Mouse (Mus musculus): ENCODE results near the gene Pmm1. TPM values are rescaled to one million over a fixed set of nuclear protein-coding genes. Genes with fewer than 3 reads are reported as not detected.
A peak's percentile ranks its signal among the peaks of the same experiment; 100 is the strongest.
"Not testable (repeated sequence)": the region's sequence is repeated elsewhere in the genome, so short reads cannot be mapped to it uniquely, and the experiment has no call there.

Gene Pmm1
- polyA plus RNA-seq (2016; fragmentation: Nextera tagmentation; extraction: Ambion mirVana): 17.7 and 19.6 TPM in 2 replicates

DNA sequence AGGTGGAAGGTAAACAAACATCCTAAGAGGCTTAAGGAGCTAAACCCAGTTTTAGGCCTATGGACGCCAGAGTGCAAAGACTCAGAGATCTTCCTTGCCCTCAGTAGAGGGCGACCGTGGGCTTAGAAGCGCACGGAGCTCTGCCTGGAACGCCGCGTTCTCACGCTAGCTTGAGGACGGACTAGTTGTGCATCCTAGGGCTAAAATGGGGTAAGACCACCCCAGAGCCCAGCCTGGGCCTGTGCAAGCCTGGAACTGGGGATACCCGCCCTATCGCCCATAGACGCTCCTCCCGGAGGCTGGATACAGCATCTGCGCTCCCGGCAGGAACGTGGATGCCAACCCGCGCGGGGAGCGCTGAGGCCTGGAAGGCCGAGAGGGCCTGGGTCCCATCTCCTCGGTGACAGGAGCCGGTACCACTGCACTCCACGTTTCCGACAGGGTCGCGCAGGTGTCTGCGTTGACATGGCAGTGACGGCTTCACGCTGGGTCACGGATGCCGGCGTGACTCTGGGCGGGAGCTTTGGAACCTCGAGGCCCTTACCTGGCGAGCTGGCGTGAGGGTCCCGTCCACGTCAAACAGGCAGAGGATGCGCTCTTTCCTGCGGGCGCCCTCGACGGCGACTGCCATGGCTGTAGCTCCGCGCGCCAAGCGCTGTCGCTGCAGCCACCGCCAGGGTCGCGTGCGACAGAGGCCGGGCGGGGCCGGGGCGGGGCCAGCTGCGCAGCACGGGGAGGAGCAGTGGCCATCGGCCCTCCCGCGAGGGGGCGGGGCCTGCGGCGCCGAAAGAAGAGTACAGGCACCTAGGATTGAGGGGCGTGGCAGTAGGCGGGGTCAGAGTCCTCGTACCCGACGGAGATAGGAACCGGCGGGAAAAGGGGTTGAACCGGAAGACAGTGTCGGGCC is at the start of gene Pmm1:
TSS of gene Pmm1 (minus strand) at position 760 of the 907 bp plus-strand sequence.
- Histone ChIP-seq H3K9ac (peak within 1 kb of the TSS; percentile 70), H3K4me1 (replicated peaks) (no peaks in the 10 kb centered on the region), H3K4me3 (peak within 1 kb of the TSS; percentile 56), H3K36me3 (no peaks in the 10 kb centered on the region), H3K4me2 (peak within 1 kb of the TSS; percentile 92), H3K27ac (ENCODE audit: poor library complexity, severe bottlenecking) (peak within 1 kb of the TSS; percentile 31), H3K9me3 (replicated peaks) (no peaks in the 10 kb centered on the region), H3K27me3 (replicated peaks) (no peaks in the 10 kb centered on the region)
- ATAC-seq (ENCODE audit: insufficient number of reproducible peaks, low FRiP score): peak; percentile 99
- under 1% methylated on average over 76 of the region's 77 CpGs for WGBS

DNA sequence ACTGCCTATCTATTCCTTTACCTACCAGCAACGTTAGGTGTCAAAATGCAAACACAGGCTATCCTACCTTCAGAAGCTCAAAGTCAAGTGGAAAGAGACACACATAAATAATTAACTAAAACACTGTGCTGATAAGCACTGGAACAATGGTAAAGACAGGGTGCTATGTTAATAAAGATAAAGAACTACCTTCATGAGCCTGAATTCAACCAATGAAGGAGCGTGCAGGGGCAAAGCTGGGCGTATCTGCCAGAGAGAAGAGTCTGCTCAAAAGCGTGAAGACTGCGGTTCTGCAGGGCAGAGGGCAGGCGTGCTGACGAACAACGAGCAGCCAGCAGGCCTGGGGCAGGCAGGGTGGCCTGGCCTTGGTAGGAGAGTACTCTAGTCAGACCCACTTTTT is 43.5 kb upstream of the Pmm1 start:
- peaks cover 34% of the 10 kb centered on the region for H3K36me3 ChIP-seq
- 91% methylated on average over 8 of the region's 8 CpGs for WGBS
- no peak overlapping the region for H3K4me2 ChIP-seq
- no peak for ATAC-seq (ENCODE audit: insufficient number of reproducible peaks, low FRiP score)
- H3K4me1 ChIP-seq (replicated peaks): no peaks in the 10 kb centered on the region
- no peak overlapping the region for H3K9ac ChIP-seq
- no peak overlapping the region for H3K27ac ChIP-seq (ENCODE audit: poor library complexity, severe bottlenecking)
- H3K4me3 ChIP-seq: no peak overlapping the region
- no peaks in the 10 kb centered on the region for H3K27me3 ChIP-seq (replicated peaks)
- no peaks in the 10 kb centered on the region for H3K9me3 ChIP-seq (replicated peaks)

DNA sequence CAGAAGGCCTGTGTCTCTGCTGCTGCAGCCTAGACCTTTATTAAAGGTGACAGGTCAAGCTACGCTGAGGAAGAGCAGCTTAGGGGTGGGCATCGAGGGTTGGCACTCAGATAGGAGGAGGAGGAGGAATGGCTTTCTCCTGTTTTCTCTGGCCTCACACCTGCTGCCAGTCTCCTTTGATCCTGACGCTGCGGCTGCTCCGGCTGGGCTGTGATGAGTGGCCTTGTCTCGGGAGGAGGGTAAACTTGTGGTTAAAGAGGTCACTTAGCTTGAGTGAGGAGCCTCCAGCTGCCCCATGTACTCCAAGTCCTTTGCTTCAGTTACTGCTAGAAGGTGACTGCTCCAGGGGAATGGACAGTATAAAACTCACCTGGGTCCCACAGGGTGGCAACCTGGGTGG is 33.3 kb upstream of the Pmm1 start:
- 73% methylated on average over 6 of the region's 6 CpGs for WGBS
- Histone ChIP-seq H3K27me3 (replicated peaks) (no peaks in the 10 kb centered on the region), H3K9ac (no peak overlapping the region), H3K4me2 (no peak overlapping the region), H3K9me3 (replicated peaks) (no peaks in the 10 kb centered on the region), H3K27ac (ENCODE audit: poor library complexity, severe bottlenecking) (no peak overlapping the region), H3K4me3 (no peak overlapping the region), H3K4me1 (replicated peaks) (peaks cover 12% of the 10 kb centered on the region), H3K36me3 (peaks cover 46% of the 10 kb centered on the region)
- ATAC-seq (ENCODE audit: insufficient number of reproducible peaks, low FRiP score): no peak

DNA sequence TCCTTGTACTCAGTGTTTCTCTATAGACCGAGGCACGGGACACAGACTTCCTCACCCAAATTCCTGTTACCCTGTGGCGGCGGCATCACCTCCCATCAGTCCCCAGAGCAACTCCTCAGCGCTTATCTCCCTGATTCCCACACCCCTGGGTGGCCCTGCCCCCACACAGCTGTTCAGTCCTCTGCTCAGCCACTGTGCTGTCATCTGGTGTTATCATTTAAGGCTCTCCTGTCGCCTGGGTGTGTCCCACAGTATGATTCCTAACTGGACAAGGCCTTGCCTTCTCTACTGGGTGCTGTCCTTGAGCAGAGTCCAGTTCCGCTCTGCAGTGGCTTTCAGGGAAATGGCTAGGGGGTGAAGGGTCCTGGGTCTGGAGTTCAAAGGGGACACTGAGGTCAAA is 29.8 kb upstream of the Pmm1 start:
- 25% methylated on average over 7 of the region's 7 CpGs for WGBS
- no peak overlapping the region for H3K4me3 ChIP-seq
- H3K9me3 ChIP-seq (replicated peaks): no peaks in the 10 kb centered on the region
- H3K4me2 ChIP-seq: 0 out of 2 replicates have a peak overlapping the region, but pooled peaks have one; percentile 9
- H3K4me1 ChIP-seq (replicated peaks): peaks cover 12% of the 10 kb centered on the region
- peak; percentile 79 for ATAC-seq (ENCODE audit: insufficient number of reproducible peaks, low FRiP score)
- no peak overlapping the region for H3K27ac ChIP-seq (ENCODE audit: poor library complexity, severe bottlenecking)
- no peaks in the 10 kb centered on the region for H3K27me3 ChIP-seq (replicated peaks)
- H3K9ac ChIP-seq: 0 out of 2 replicates have a peak overlapping the region, but pooled peaks have one; percentile 18
- H3K36me3 ChIP-seq: peaks cover 17% of the 10 kb centered on the region

DNA sequence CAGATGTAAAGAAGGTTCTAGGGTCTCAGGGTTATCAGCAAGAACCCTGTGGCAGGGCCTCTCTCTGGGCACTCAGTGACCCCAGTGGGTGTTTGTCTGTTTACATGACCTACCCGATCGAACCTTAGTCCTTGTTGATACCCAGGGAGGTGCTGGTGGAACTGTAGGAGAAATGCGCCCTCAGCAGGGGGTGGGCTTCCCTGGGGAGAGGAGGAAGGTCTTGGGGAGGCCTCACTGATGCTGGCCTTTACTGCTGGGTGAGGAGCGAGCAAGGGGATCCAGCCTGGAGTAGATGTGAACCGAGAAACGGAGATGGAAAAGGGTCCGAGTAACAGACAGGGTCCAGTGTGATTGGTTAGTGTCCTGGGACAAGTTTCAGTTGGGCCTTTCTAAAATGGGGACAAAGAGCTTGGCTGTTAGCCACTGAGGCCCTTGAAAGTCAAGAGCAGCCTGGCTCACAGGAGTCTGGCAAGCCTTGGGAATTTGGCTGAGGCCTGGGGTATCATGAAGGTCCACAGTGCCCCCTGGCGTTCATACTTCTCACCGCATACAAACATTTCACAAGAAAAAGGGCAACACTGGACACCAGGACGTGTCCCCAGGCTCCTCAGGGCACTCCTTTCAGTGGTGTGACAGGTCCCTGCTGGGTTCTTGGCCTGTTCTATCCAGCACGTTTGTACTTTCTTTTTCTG is 28.8 kb upstream of the Pmm1 start:
- Histone ChIP-seq H3K27ac (ENCODE audit: poor library complexity, severe bottlenecking) (no peak overlapping the region), H3K9ac (no peak overlapping the region), H3K4me3 (no peak overlapping the region), H3K4me1 (replicated peaks) (peaks cover 12% of the 10 kb centered on the region), H3K36me3 (peaks cover 8% of the 10 kb centered on the region), H3K27me3 (replicated peaks) (no peaks in the 10 kb centered on the region), H3K9me3 (replicated peaks) (no peaks in the 10 kb centered on the region), H3K4me2 (no peak overlapping the region)
- 39% methylated on average over 11 of the region's 11 CpGs for WGBS
- ATAC-seq (ENCODE audit: insufficient number of reproducible peaks, low FRiP score): peak; percentile 54

DNA sequence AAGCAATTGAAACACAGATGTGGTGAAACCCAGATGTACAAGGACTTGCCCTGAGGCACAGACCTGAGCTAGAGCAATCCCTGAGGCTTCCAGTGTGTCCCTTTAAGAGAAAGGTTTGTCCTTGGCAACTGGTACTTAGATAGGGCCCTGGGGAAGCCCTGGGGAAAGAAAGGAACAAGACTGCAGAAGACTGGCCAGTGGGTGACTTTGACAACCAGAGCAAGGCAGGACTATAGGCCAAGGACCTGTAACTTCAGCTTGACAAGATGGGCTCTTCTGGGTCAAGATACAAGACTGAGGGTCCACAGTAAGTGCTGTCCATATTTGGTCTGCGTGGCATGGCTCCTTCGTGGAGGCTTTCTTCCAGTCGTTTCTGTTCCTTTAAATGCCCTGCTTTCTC is 26.9 kb upstream of the Pmm1 start, which contains the start of gene Xrcc6:
TSS of gene Xrcc6 (plus strand) at position 190 of the 400 bp plus-strand sequence.
- ATAC-seq (ENCODE audit: insufficient number of reproducible peaks, low FRiP score): no peak
- H3K4me1 ChIP-seq (replicated peaks): peaks cover 12% of the 10 kb centered on the region
- H3K27ac ChIP-seq (ENCODE audit: poor library complexity, severe bottlenecking): no peak within 1 kb of the TSS
- H3K9me3 ChIP-seq (replicated peaks): no peaks in the 10 kb centered on the region
- WGBS: 67% methylated on average over 3 of the region's 3 CpGs
- H3K27me3 ChIP-seq (replicated peaks): no peaks in the 10 kb centered on the region
- no peaks in the 10 kb centered on the region for H3K36me3 ChIP-seq
- no peak within 1 kb of the TSS for H3K4me3 ChIP-seq
- H3K9ac ChIP-seq: no peak within 1 kb of the TSS
- H3K4me2 ChIP-seq: no peak within 1 kb of the TSS

DNA sequence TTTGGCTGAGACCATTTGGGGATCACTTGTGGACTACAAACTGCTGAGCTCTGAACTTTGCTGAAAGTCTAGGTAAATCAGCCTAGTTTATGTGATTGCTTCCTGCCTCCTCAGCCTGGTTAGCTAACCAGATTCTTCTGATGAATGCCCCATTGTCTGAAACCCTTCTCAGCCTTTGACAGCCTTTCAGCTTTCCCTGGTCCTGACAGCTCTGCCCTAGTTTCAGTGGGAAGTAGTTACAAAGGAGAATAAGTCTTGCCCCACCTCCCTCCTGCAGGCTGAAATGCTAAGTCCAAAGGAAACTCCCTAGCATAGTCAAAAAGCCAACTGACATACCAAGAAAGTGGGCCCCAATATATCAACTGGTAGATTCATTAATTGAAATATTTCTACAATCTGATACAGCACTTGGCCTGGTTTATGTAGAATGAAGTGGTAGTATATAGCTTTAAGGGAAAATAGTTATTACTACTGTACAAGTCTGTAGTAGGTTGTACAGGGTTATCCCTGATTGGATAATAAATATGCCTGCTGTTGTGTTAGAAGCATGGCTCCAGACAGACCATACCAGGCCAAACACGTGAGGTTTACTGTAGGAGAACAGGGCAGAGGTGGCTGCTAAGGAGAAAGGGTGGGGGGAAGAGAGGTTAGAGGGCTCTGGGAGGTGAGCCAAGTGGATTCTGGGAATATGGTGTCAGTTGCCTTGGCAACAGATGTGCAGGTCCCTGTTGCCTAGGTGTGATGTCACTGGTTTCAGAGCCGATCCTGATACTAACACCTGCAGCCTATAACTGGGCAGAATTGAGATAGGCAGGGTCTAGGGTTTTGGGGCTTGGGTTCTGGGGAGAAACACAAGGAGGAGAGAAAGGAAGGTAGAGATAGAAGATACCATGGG is 24.8 kb upstream of the Pmm1 start:
- Histone ChIP-seq H3K4me2 (no peak overlapping the region), H3K4me1 (replicated peaks) (peaks cover 9% of the 10 kb centered on the region), H3K9ac (no peak overlapping the region), H3K9me3 (replicated peaks) (no peaks in the 10 kb centered on the region), H3K27ac (ENCODE audit: poor library complexity, severe bottlenecking) (no peak overlapping the region), H3K36me3 (no peaks in the 10 kb centered on the region), H3K27me3 (replicated peaks) (no peaks in the 10 kb centered on the region), H3K4me3 (no peak overlapping the region)
- ATAC-seq (ENCODE audit: insufficient number of reproducible peaks, low FRiP score): no peak
- WGBS: 70% methylated on average over 2 of the region's 2 CpGs

DNA sequence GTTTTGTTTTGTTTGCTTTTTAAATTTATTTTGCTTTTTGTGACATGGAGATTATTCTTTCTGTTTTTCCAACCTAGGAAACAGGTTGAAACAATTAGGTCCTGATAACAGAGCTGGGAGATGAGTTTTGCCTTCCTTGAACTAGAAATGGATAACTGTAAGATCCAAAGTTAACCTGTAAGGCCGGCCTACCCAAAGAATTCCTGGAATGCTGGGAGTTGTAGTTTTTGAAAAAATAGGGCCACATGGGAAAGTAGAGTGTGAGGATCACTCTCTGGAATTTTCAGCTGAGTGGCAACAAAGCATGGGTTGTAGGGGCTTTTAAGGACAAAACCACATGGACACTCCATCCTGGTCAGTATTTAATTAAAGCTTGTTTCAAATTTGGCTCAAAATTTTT is 21.4 kb upstream of the Pmm1 start:
- 36% methylated on average over 1 of the region's 1 CpGs for WGBS
- no peak overlapping the region for H3K4me3 ChIP-seq
- no peaks in the 10 kb centered on the region for H3K9me3 ChIP-seq (replicated peaks)
- H3K27ac ChIP-seq (ENCODE audit: poor library complexity, severe bottlenecking): no peak overlapping the region
- no peaks in the 10 kb centered on the region for H3K4me1 ChIP-seq (replicated peaks)
- no peaks in the 10 kb centered on the region for H3K27me3 ChIP-seq (replicated peaks)
- ATAC-seq (ENCODE audit: insufficient number of reproducible peaks, low FRiP score): no peak
- no peak overlapping the region for H3K9ac ChIP-seq
- H3K36me3 ChIP-seq: no peaks in the 10 kb centered on the region
- no peak overlapping the region for H3K4me2 ChIP-seq

DNA sequence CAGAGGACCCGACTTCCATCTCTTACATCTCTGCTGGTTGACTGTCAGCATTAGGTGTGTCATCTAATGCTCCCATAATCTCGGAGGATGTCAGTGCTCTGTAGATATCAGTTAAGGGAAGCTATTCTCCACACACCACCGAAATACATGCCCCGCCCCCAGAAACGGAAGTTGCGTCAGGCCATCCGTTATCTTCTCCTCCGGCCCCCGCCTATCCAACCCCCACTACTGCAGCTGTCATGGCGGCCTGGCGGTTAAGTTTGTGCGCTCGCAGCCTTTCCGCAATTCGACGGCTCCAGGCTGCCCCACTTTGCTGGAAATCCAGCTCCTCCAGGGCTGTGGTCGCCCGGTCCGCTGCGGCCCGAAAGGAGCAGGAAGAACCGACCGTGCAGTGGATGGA is 19.6 kb upstream of the Pmm1 start, which contains the start of gene 1700029P11Rik:
TSS of gene 1700029P11Rik (plus strand) at position 220 of the 400 bp plus-strand sequence.
- H3K36me3 ChIP-seq: no peaks in the 10 kb centered on the region
- peaks cover 4% of the 10 kb centered on the region; the same call in 1 of the 2 replicates for H3K9me3 ChIP-seq (replicated peaks)
- H3K4me1 ChIP-seq (replicated peaks): no peaks in the 10 kb centered on the region
- no peak within 1 kb of the TSS for H3K4me3 ChIP-seq
- H3K27ac ChIP-seq (ENCODE audit: poor library complexity, severe bottlenecking): no peak within 1 kb of the TSS
- 90% methylated on average over 23 of the region's 23 CpGs for WGBS
- no peak for ATAC-seq (ENCODE audit: insufficient number of reproducible peaks, low FRiP score)
- H3K9ac ChIP-seq: no peak within 1 kb of the TSS
- no peaks in the 10 kb centered on the region for H3K27me3 ChIP-seq (replicated peaks)
- no peak within 1 kb of the TSS for H3K4me2 ChIP-seq

DNA sequence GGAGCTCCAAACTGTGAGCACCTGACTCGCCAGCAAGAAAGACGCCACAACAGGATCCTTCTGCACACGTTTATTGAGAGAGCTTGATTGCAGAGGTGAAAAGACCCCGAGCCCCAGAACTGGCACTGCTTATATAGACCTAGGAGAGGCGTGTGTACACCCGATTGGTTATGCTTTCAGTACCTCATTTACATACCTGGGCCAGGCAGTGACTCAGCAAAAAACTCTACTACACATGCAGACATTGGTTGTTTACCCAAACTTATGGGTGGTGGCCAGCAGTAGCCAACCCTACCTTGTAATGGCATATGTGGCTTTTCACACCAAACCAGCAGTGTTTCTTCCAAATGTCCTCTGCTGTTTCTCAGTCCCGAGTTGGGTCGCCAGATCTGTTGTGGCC is 14.4 kb upstream of the Pmm1 start:
- not testable (repeated sequence) for ATAC-seq (ENCODE audit: insufficient number of reproducible peaks, low FRiP score); H3K27ac ChIP-seq (ENCODE audit: poor library complexity, severe bottlenecking); H3K4me2 ChIP-seq; H3K27me3 ChIP-seq (replicated peaks); H3K4me3 ChIP-seq; H3K36me3 ChIP-seq; H3K9ac ChIP-seq; H3K4me1 ChIP-seq (replicated peaks)
- H3K9me3 ChIP-seq (replicated peaks): peaks cover 16% of the 10 kb centered on the region
- WGBS: 84% methylated on average over 8 of the region's 8 CpGs
